Mouse (Mus musculus): ENCODE data around the gene Gm27021. TPM values are rescaled to one million over a fixed set of nuclear protein-coding genes. Genes with fewer than 3 reads are reported as not detected.

The Gm27021 gene
- total RNA-seq, 2 experiments from 2014 or later, result not detected

DNA sequence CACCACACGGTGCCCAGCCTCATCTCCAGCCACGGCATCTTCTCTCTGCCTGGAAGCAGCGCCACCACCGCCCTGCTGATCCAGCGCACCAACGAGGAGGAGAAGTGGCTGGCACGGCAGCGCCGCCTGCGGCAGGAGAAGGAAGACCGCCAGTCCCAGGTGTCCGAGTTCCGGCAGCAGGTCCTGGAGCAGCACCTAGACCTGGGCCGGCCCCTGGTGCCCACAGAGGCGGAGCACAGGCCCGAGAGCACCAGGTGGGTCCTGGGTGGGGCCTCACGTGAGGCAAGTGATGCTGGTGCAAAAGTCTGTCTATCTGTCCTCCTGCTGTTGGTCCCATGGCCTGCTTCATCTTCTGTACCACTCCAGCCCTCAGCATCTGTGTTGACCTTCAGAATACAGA is 98.8 kb downstream of the Gm27021 start:
- no peak for DNase-seq (ENCODE audit: low spot score in 2 of 2)

DNA sequence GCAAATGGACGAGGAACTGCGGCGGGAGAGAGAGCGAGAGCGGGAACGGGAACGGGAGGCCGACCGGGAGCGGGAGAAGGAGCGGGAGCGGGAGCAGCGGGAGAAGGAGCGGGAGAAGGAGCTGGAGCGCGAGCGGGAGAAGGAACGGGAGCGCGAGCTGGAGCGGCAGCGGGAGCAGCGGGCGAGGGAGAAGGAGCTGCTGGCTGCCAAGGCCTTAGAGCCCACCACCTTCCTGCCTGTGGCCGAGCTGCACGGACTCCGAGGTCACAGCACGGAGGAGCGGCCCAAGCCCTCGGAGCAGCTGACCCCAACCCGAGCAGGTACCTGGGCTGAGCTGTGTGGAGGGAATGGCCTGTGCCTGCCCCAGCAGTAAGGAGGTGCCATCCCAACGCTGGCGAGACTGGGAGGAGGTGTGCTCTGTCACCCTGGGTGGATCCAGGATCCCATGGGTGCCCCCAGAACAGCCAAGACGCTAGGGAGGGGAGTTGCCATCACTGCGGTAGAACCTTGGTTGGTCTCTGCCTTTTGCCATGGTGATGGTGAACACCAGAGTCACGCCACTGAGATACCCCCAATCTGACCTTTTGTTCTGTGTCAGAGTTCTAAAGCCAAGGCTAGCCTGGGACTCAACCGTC is 99.6 kb downstream of the Gm27021 start:
- no peak for DNase-seq (ENCODE audit: low spot score in 2 of 2)

DNA sequence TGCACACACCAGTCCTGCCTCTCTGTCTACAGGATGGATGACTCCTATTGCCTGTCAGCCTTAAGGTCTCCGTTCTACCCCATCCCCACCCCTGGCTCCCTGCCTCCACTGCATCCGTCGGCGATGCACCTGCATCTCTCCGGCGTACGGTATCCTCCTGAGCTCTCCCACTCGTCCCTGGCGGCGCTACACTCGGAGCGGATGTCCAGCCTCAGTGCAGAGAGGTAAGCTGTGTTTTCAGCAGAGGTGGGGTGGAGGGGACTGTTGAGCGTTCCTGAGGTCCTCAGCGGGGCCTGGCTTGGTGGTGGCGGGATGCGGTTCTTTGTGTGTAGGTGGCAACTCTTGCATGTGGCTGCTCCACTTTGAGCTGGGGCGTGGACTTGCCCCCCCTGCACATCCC is 100.1 kb downstream of the Gm27021 start:
- no peak for DNase-seq (ENCODE audit: low spot score in 2 of 2)

DNA sequence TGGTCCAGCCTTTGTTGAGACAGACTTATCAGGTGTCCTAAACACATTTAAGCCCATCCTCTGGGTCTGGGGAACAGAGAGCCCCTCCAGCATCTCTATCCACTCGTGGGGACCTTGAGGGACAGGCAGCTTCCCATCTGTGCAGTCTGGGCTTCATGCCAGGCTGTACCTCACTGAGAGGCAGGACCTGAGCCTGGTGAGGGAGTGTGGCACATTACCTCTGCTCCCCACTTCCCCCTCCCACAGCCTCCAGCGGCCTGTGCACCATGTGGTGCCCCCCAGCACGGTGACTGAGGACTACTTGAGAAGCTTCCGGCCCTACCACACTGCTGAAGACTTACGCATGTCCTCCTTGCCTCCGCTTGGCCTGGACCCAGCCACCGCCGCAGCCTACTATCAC is 101.2 kb downstream of the Gm27021 start:
- DNase-seq (ENCODE audit: low spot score in 2 of 2), result no peak

DNA sequence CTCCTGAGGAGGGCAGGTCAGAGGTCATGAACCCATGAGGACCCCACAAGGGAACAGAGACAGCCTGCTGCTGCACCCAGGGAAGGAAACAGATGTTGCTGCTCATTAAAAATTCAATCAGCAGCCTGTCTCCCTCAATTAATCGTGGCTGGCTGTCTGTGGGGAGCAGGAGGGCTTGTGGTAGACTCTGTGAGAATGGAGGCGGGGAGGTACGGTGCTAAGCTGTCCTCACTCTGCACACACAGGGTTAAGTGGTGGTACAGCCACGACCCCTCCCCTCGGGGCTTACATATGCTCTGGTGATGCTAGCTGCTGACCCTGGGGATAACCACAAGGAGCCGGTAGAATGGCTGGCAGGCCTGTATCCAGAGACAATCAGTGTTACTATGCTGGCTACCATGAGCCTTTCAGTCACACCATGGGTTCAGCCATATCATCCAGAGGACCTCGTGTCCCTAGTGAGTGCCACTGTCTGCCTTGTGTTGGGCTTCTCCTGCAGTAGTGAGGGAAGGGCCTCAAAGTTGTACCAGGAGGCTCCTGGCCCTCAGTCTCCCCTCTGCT is 102.6 kb downstream of the Gm27021 start:
- no peak for DNase-seq (ENCODE audit: low spot score in 2 of 2)

DNA sequence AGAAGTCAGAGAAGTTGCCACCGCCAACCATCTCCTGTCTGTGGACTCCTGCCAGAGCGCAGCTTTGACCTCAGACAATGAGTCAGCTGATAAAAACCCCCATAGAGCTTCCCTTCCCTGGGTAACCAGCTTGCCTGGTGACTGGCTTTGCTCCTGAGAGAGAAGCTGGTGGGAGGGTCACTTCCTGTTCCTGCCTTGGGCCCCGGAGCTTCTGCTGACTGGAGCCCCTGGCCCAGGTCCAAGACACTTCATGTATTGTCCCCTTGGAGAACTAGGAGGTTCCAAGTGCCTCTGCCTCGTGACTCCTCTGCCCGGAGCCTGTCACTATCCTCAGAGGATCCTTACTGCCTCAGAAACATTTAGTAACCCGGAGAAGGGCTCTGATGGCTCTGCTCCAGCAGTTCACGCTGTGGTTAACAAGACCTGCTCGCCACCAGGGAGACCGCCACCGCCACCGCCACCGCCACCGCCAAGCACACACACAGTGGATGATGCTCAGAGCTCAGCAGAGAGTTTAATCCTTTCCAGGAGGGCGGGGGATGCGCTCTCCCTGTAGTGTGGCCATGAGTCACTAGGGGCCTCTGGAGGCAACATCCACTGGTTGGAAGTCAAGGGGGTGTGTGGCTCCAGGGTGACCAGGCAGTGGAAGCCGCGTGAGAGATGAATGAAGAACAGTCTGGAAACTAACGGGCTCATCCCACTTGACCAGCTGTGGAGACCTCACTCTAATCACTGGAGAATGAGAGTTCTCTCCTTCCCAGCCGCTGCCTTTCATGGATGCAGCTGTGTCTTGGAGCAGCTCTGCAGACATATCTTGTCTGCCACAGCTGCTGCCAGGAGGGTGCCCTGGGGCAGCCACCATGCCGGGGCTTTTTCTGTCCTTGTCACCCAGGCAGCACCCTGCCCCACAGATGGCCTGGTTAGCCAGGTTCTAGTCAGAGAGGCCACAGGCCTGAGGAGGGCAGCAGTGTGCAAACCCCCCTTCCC is 103.7 kb downstream of the Gm27021 start:
- peak; percentile 66 to 85 for DNase-seq (ENCODE audit: low spot score in 2 of 2)

DNA sequence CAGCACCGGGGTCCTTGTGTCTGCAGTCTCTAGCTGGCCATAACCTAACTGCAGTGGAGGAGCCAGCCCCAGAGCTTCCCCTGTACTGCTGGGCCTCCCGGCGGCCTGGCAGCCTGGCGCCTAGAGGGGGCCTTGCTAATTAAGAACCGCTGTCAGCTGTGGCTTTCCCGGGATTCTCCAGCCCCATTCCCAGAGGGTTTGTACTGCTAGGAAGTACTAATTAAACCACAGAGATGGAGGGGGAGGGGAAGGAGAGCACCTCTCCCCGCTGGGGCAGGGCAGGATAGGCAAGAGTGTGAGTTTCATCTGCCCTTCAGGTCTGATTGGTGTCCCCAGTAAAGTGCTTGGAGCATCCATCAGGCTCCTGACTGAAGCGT is 104.5 kb downstream of the Gm27021 start:
- DNase-seq (ENCODE audit: low spot score in 2 of 2), result no peak

DNA sequence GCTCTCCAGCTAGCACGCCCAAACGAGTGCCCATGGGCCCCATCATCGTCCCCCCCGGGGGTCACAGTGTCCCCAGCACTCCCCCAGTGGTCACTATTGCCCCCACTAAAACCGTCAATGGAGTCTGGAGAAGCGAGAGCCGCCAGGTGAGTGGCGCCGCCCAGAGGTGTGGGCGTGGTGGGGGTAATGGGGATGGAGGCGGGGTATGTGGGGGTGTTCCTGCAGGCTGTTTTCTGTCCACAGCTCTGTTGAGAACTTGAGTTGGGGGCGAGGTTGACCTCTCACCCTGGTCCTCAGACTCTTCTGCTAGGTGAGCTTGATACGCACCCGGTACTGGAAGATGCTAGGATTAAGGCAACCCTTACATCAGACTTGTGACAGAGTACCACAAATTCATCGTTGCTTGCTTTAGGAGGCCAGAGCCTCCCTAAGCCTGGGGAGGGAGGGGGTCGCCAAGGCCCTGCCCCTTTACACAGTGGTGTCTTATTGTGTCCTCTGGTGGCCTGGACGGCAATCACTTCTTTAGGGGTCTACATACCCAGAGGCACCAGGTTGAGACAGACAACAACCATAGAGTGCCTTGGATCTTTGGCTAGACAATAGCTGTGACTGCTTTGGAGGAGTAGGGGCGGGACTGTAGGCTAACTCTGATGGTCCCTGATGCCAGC is 105.1 kb downstream of the Gm27021 start:
- DNase-seq (ENCODE audit: low spot score in 2 of 2), result no peak

DNA sequence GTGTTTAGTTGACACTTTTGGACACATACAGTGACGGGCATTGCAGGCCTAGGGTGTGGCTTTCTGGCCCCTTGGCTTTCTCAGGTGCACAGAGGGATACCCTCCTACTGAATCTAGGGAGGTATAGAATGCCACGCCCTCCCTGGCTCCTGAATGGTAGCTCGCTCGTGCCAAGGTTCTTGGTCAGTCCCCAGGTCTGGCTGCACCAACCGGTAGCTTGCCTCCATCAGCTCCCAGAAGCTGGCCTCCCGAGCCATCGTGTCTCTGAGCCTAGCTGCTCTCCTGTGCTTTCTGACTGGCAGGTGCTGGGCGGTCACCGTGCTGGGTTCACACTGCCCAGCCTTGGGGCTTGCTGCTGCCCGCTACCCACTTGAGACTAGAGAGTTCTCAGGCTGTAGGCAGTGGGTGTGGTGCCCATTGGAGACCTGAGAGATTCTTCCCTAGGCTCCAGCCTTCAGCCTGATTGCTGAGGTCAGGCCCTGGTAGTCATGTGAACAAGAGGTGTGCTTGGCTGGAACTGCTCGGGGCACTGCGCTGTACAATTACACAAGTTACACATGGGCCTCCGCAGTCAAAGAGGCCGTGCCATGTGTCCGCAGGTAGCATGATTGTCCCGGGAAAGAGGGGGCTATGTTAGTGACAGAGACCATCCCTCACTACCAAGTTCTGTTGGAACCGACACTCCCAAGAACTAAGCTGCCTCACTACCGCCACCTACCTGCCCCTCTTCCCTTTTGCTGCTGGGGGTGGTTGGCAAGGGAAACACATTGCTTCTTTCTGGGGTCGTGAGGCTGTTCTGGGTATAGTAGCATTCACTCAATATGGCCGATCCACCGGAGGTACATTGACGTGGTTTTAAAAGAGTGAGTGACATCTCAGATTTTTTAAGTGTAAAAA is 106.1 kb downstream of the Gm27021 start:
- no peak for DNase-seq (ENCODE audit: low spot score in 2 of 2)

DNA sequence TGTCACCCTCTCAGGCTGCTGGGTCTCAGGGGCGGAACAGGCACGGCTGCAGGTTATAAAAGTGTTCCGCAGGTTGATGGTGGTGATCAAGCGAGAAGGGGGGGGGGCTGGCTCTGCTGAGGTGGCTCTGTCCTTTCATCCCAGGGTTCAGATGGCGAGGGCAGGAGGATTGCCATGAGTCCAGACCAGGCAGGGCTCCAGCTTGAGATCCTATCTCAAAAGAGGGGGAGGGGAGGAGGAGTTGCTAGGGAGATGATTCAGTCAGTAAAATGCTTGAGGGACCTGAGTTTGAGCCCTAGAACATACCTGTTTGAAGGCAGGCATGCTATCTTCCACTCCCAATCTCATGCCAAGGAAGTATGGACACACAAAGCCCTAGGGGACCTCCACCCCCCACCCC is 107.3 kb downstream of the Gm27021 start:
- no peak for DNase-seq (ENCODE audit: low spot score in 2 of 2)

DNA sequence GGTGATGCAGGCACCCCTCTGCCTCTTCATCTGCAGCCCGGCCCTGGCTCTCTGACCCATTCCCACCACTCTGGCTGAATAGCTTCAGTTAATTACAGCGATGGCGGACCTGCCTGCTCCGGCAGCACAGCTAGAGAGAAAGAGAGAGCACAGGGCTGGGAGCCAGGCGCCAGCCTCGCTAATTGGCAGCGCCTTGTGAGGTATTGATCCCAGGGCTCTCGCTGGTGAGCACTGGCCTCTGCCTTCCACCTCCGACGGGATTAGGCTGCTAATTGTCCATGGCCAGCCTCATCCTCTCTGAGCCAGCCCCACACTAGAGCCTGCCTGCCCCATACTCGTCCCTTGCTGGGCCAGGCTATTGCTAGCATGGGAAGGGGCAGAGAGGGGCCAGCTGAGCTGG is 108.2 kb downstream of the Gm27021 start:
- no peak for DNase-seq (ENCODE audit: low spot score in 2 of 2)

Other genes starting within 250 kb of the Gm27021 start
- 10 to 100 TPM; 22.5 to 26.3 TPM for gene Gins2, start 78.8 kb downstream of the Gm27021 start, total RNA-seq (2021)
- 1 to 10 TPM; 1.4 to 3.1 TPM for gene 1190005I06Rik, start 20.4 kb downstream of the Gm27021 start, total RNA-seq (2021)
- gene Cox4i1, start 143 bp upstream of the Gm27021 start, total RNA-seq (2021), result 1,000 to 10,000 TPM; 1,319 to 1,394 TPM
- 10 to 100 TPM; 60.8 to 84.2 TPM for gene Emc8, start 494 bp upstream of the Gm27021 start, total RNA-seq (2021)
- 1 to 10 TPM; 3.5 to 4.2 TPM for gene Irf8, start 68.3 kb upstream of the Gm27021 start, total RNA-seq (2021)